Mouse (Mus musculus) left cerebral cortex, postnatal 10 days (tissue): ENCODE data around the gene Gm20721. TPM values are rescaled to one million over a fixed set of nuclear protein-coding genes. Genes with fewer than 3 reads are reported as not detected.

ENCODE experiments used
- DNase-seq, 2 experiments: peaks; one replicate each; pipeline ENCODE4 v3.0.0; 2021 to 2022; ENCODE audit warnings: low spot score in 2 of 2, mixed read lengths in 1 of 2; ENCODE audit errors: extremely low spot score in 1 of 2
- intact Hi-C: fragments of 180-260 bp; cut with DNase I; formaldehyde crosslinking; loops from one replicate; pipeline ENCODE4 v1.15.1; 2025
- total RNA-seq, 2 experiments: library from RNA; stranded (reverse); gene quantifications; 2 replicates each; pipeline ENCODE4 v1.2.3; 2021

Gm20721 gene
- total RNA-seq, 2 experiments from 2014 or later = 2.2 to 2.6 TPM

- intact Hi-C loops = no loop called here
- no peak for DNase-seq
These were observed 44.0 kb downstream of the Gm20721 start for GRCm38 (mm10) chr2:174302526-174302925.

DNA sequence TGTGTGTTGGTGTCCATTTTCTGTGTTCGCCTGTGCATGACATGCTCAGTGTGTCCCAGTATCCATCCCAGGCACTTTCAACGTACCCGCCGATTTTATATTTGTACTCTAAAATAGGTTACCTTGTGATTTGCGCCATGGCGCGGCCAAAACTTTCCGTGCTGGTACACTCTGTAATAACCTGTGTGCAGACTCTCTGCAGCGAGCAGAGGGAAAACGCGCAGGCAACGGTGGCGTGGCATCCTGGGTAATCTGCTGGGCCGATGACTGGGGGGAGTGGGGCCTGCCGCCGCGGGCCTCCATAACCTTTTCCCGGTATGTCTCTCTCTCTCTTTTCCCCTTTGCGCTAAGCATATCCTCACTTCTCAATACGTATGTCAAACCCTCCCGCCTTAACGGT, 45.8 kb downstream of the Gm20721 start:
- intact Hi-C loops = no loop called here
- no peak for DNase-seq

- intact Hi-C loops = no loop called here
- peak in 1 of 2 experiments; percentile 30 for DNase-seq
These were observed 46.3 kb downstream of the Gm20721 start for GRCm38 (mm10) chr2:174300186-174300585.

DNA sequence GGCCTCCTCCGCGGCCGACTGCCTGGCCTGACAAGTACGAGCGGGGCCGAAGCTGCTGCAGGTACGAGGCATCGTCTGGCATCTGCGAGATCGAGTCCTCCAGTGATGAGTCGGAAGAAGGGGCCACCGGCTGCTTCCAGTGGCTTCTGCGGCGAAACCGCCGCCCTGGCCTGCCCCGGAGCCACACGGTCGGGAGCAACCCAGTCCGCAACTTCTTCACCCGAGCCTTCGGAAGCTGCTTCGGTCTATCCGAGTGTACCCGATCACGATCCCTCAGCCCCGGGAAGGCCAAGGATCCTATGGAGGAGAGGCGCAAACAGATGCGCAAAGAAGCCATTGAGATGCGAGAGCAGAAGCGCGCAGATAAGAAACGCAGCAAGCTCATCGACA, 46.7 kb downstream of the Gm20721 start:
- intact Hi-C loops = loop anchor here (5.0 kb wide), 1 partner anchor 712 kb away; no protein-coding TSS in a partner anchor
- no peak for DNase-seq

- no peak for DNase-seq
- intact Hi-C loops = loop anchor here (5.0 kb wide), 1 partner anchor 712 kb away; no protein-coding TSS in a partner anchor
These were observed 47.3 kb downstream of the Gm20721 start for GRCm38 (mm10) chr2:174299091-174299770.

- intact Hi-C loops = loop anchor here (5.0 kb wide), 1 partner anchor 711 kb away; no protein-coding TSS in a partner anchor
- DNase-seq = no peak
These were observed 48.0 kb downstream of the Gm20721 start for GRCm38 (mm10) chr2:174298471-174298870.

- DNase-seq = no peak
- intact Hi-C loops = loop anchor here (5.0 kb wide), 1 partner anchor 711 kb away; no protein-coding TSS in a partner anchor
These were observed 48.7 kb downstream of the Gm20721 start for GRCm38 (mm10) chr2:174297851-174298250.

GRCm38 (mm10) chr2:174297086-174297571, 49.4 kb downstream of the Gm20721 start:
- intact Hi-C loops = loop anchor here (5.0 kb wide), 1 partner anchor 710 kb away; no protein-coding TSS in a partner anchor
- peak in 1 of 2 experiments; percentile 51 for DNase-seq

DNA sequence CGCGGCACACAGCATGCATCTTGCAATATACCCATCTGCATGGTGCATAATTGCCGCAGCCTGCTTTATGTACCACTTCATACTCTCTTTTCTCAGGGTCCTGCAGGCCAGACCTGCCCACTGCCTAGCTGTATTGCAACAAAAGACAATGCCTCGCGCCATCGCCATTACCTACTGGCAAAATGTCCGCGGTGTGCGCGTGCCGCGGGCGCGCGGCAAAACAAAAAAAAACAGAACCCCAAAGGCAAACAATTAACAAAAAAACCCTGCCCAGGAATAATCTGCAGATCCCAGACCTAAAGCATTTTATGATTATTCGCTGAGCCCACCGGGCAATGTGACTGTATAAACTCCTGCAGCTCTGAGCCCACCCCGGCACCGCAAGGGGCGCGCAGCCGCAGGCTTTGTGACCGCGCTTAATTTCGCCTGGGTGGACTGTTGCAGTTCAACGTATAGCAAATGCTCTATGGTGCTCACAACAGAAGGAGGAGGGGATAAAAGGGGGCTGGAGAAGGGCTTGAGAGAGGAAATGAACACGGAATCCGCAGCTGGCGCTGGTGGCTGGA, 50.5 kb downstream of the Gm20721 start:
- DNase-seq = no peak
- intact Hi-C loops = loop anchor here (2.0 to 5.0 kb wide), 2 partner anchors 219 to 709 kb away; partner anchors contain the start of gene Stx16

DNA sequence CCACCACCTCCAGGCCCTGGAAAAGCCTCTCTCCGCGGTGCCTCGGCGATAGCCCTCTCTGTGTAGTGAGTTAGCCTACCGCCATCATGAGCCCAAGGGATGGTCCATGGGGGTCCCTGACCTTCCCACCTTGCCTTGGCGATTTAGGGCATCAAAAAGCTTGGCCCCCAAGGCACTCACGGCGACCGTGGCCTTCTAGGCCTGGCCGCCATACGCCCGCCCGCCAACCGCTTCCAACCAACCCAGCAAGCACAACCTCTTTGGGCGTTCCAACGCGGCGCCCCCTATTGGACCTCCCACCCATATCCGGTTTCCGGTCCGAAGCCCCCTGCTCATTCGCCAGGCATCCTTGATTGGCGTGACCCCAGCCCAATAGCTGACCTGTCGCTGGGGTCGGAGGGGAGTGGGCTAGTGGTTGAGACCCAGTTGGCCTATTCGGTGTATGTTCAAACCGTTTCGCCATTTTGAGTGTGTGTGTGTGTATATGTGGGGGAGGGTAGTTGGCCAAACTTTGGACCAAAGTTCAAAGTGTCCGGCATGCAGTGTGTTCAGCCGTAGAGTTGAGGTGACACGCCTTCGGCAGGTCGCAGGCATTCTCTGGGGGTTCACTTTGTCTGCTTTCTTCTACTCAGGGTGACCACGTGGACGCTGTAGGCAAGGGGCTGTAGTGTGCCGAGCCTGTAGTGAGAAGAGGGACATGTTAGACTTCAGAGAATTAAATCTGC, 51.2 kb downstream of the Gm20721 start:
- intact Hi-C loops = loop anchor here (2.0 to 5.0 kb wide), 2 partner anchors 219 to 708 kb away; partner anchors contain the start of gene Stx16
- peak; percentile 88 to 93 for DNase-seq

GRCm38 (mm10) chr2:174294457-174294856, 52.1 kb downstream of the Gm20721 start:
- DNase-seq = no peak
- intact Hi-C loops = loop anchor here (2.0 kb wide), 1 partner anchor 218 kb away; the partner anchor contains the start of gene Stx16

DNA sequence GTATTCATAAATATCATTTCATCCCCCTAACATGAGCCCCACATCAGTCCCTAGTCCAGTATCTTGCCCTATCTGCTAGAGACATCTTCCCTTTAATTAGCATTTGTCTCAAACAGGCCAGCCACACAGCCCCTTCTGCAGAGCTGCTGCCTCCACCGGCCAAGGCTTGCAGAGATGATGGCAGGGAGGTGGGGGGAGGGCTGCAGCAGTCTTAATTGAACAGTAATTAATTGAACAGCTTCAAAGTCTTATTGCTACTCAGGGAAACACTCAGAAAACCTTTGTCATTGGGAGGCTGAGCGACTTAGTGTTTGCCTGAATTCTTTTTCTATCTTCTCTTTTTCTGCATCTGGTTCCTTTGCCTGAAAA, 54.9 kb downstream of the Gm20721 start:
- DNase-seq = no peak
- intact Hi-C loops = no loop called here

- intact Hi-C loops = no loop called here
- DNase-seq = no peak
These were observed 55.4 kb downstream of the Gm20721 start for GRCm38 (mm10) chr2:174291029-174291661.

DNA sequence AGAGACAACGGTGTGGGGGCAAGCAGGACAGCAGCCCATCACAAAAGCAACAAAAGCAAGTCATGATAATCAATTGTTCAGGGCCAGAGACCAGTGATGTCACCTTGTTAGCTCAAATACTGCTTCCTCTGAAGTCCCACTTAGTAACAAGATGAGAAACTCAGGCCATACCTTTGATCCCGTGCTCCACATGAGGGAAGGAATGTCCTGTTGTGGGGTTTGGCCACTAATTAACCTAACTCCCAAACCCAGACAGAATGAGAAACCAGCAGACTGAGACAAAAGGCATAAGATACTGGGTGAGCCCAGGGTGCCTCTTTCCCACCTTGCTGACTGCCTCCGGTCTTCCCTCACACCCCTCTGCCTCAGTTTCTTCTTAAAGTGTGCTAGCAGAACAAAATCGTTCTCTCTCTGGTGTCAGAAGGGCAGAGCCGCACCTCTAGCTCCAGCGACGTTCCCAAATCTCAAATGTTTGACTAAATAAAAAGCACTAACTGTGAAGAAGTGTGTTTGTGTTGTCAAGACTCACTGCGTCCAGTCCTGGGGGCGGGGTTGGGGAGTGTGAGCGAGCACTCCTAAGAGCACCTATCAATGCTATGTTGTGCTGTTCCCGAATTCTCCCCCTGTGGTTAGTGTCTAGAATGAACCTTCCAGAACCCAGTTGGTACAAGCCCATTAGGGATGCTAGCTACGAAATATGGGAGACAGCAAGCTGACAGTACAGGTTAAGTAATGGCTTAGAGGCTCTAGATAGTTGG, 57.7 kb downstream of the Gm20721 start:
- no peak for DNase-seq
- intact Hi-C loops = loop anchor here (10.0 kb wide), 1 partner anchor 1104 kb away; no protein-coding TSS in a partner anchor

DNA sequence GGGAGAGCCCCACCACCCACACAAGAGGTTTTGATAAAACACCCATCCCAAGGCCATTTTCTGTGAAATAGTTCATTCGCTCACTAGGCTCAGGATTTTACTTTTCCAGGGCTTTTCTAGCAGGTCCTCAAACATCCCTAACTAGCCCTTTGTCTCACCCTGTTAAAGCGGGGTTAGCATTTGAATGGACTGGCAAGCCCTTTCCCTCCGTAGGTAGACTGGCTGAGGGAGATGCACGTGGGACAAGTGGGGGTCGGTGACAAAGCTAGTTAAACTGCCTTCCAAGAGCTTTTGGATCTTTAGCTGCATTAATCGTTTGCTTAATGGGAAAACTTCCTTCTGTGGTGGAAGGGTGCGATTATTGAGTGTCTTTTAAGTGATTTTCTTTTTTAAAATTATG, 58.6 kb downstream of the Gm20721 start:
- DNase-seq = no peak
- intact Hi-C loops = loop anchor here (10.0 kb wide), 1 partner anchor 1103 kb away; no protein-coding TSS in a partner anchor

DNA sequence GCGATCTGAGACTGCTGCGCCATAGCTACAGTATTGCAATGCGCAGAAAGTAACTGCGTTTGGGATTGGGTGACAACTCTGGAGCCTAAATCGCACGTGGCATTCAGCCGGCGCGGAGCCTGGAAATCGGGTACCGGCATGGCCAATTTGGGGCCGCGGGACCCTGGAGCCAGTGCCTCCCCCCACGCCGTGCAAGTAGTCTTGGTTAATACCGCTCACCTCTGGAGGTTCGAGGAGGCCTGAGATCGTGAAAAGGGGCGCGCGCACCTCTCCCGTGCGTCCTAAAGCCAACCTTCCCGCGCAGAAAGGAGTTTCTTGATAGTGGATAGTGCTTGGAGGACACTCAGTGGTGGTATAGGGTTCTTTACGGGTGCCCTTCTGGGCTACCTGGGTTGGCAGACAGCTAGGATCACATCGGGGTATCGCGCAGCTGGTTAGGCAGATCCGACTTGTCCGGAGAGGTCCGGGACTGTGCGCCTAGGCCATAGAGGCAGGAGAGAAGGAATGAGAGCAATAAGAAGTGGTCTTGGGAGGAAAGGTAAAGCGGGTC, 60.5 kb downstream of the Gm20721 start:
- intact Hi-C loops = loop anchor here (10.0 kb wide), 1 partner anchor 1101 kb away; no protein-coding TSS in a partner anchor
- DNase-seq = no peak

- intact Hi-C loops = loop anchor here (5.0 to 10.0 kb wide), 2 partner anchors 698 to 1100 kb away; no protein-coding TSS in a partner anchor
- peak in 1 of 2 experiments; percentile 40 for DNase-seq
These were observed 61.6 kb downstream of the Gm20721 start for GRCm38 (mm10) chr2:174284807-174285457.
